Mouse (Mus musculus): ENCODE measurements around the gene Slc26a5. TPM values are rescaled to one million over a fixed set of nuclear protein-coding genes. Genes with fewer than 3 reads are reported as not detected.

The Slc26a5 gene
- polyA plus RNA-seq, 1 experiment from 2014 or later: 0.17 TPM

Other genes with a start within 250 kb of the Slc26a5 start
- gene Fbxl13, start 220.0 kb downstream of the Slc26a5 start, polyA plus RNA-seq (2015; fragmentation: Nextera tagmentation; extraction: Ambion mirVana): 0.27 and 0.39 TPM in 2 replicates
- 58.3 and 60.2 TPM in 2 replicates for gene Armc10, start 219.8 kb downstream of the Slc26a5 start, polyA plus RNA-seq (2015; fragmentation: Nextera tagmentation; extraction: Ambion mirVana)
- 2.5 and 2.8 TPM in 2 replicates for gene Napepld, start 164.2 kb downstream of the Slc26a5 start, polyA plus RNA-seq (2015; fragmentation: Nextera tagmentation; extraction: Ambion mirVana)
- gene Pmpcb, start 128.5 kb downstream of the Slc26a5 start, polyA plus RNA-seq (2015; fragmentation: Nextera tagmentation; extraction: Ambion mirVana): 71.7 and 76.9 TPM in 2 replicates
- 65.9 and 71.1 TPM in 2 replicates for gene Dnajc2, start 80.4 kb downstream of the Slc26a5 start, polyA plus RNA-seq (2015; fragmentation: Nextera tagmentation; extraction: Ambion mirVana)
- 176 and 182 TPM in 2 replicates for gene Psmc2, start 80.3 kb downstream of the Slc26a5 start, polyA plus RNA-seq (2015; fragmentation: Nextera tagmentation; extraction: Ambion mirVana)

Measured in midbrain, embryonic 15.5 days (tissue).